Mouse (Mus musculus) spleen, postnatal 10 days (tissue): ENCODE measurements around the gene Fam149a.
"Not testable (repeated sequence)": the region's sequence is repeated elsewhere in the genome, so short reads cannot be mapped to it uniquely, and the experiment has no call there.

Experiments used
- DNase-seq, 2 experiments: peaks; one replicate each; pipeline ENCODE4 v3.0.0; 2021 to 2022; ENCODE audit warnings: low spot score in 2 of 2

Fam149a gene

DNA sequence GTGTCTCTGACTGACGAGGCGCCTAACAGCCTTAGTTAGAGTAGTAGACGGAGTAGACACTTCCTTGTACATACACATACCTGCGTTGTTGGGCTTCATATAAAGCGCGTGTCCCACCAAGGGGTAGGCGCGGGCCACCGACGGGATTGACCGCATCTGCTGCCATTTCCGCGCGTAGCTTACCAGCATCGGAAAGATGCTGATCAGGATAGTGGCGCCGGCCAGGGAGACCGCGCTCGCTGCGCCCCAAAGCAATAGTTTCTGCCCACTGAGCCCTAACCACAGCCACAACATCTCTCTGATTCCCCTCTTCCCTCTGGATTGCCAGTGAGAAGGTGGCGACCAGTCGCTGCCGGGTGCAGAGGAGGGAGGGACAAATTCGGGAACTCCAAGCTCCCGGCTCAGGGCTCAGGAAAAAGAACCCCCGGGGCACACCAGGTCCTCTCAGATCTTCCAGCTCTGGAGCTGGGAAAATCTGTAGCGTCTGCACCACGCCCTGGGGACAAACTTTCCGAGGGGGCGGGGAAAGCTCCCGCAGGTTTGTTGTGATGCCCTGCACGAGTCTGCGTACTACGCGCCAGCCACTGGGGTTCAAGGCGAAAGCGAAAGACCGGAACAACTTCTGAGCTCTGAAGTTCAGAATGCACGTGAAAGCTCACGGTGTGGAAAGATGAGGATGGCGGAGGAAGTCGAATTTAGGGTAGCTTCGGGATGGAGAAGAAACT is 49.2 kb downstream of the Fam149a start, which contains the start of gene Cyp4v3:
Gene Cyp4v3, minus strand, starts transcription at position 532 of the 725 bp plus-strand sequence.
- peak; percentile 23 to 66 for DNase-seq

- DNase-seq: no peak
These were observed 51.2 kb downstream of the Fam149a start for GRCm38 (mm10) chr8:45330856-45331255.

DNA sequence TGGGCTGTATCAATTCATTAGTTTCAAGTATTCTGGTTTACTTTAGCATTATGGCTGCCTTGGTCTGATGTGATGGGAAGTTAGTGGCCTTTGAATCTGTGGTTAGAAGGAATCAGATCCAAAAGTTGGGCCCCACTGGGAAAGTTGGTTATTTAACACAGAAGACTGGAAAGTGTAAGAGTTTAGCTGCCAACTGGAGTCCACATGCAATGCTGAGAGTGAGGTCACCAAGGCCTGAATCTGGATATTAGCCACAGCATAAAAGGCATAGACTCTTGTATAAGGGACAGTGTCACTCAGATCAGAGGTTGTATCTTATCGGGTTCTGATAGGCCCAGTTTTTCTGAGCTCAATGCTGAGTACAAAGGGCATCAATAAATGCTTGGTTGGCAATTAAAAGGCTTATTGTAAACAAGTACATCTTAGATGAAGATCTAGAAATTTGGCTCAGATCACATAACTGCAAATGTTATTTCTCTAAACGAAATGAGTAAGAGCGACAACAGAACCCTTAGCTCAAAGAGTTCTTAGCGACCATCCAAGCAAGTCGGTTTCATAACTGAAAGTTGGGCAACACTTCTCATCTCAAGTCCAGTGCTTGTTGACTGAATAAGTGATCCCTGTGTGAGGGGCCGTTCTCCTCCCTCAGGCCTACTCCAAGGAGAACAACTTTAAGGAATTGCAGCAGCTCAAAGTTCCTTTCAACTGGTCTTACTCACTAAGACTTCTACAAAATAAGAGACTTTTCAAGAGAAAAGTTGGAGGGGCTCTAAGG is 52.7 kb downstream of the Fam149a start:
- no peak for DNase-seq

DNA sequence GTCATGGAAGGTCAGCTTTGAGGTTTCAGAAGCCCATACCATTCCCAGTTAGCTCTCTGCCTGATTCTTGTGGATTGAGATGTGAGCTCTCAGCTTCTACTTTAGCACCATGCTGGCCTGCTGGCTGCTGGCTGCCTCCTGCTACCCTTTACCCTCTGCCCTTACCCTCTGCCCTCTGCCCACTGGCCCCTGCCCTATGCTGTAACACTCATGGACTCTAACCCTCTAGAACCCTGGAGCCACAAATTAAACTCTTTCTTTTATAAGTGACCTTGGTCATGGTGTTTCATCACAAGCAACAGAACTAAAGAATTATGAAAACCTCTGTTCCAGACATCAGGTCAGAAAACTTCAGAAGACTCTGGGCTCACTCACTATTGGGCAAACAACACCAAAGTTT is 55.0 kb downstream of the Fam149a start:
- not testable (repeated sequence) for DNase-seq

DNA sequence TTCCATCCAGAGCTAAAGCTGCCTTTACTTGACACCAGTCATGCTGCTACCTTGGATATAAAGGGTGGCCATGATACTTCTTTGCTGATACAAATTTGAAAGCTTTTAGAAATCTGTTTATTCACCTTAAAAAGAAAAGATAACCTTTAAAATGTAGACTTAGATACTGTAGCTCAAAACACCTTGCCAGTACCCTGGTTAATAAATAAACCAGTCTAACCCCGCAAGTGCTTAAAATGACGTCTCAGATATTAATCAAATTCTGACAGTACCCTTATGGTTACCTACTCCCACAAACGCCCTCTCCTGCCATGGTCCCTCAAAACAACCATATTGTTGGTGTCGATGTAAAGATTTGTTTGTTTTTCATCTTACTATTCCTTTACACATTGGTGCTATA is 57.9 kb downstream of the Fam149a start:
- no peak for DNase-seq

DNA sequence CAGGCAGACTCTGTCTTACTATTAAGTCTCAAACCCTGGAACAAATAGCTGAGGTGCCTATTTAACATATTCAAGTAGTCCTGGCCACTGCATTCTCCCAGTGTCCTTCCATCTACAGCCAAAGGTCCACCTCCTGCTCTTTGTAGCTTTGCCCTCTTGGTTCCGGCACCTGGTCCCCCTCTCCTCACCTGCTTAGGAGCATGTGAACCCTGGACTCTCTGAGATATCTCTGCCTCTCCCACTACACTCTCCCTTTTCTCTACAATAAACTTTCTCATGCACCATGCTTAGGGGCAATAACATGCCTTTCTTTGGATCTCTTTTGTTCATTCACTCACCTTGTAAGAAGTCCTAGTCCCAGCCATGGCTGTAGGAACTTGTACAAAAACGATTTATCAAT is 60.7 kb downstream of the Fam149a start:
- no peak for DNase-seq

DNA sequence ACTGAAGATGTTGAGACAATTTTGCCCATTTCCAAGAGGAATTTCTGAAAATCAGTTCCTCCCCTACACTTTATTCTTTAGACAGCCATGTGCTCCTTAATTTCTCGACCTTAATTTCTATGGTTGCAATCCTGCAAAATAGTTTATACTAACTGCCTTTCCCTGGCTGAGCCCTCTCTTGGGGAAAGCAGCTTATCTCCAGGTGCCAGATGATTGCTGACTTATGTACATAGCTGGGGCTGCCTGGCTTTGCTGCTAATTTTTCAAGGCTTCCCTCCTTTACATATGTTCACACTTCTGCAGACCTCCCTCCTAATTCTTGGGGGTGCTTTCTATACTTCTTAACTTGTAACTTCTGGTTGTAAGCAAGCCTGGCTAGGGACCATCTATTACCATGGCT is 61.2 kb downstream of the Fam149a start:
- no peak for DNase-seq

- DNase-seq: no peak
These were observed 71.1 kb downstream of the Fam149a start for GRCm38 (mm10) chr8:45310967-45311366.

GRCm38 (mm10) chr8:45308366-45308765 is 73.7 kb downstream of the Fam149a start, which contains the start of gene Gm45753:
Gene Gm45753, minus strand, starts transcription at chr8:45308466.
- no peak for DNase-seq

DNA sequence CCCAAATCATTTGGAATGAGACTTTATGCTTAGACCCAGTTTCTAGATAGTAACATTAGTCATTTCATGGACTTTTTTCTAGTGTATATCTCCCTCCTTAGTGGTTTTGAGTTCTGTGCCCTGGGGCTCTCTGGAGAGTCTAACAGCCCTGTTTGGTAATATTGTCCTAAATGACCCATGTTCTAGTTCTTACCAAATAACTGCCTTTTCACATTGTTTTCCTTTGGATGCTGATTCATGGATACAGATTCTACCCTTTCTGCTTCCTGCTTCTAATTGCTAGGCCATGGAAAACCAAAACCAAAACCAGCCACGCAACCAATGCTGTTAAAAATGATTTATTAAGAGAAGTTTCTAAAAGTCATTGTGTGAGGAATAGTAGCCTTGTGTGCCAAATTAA is 76.6 kb downstream of the Fam149a start:
- DNase-seq: no peak

GRCm38 (mm10) chr8:45304354-45304753 is 77.7 kb downstream of the Fam149a start:
- no peak for DNase-seq

DNA sequence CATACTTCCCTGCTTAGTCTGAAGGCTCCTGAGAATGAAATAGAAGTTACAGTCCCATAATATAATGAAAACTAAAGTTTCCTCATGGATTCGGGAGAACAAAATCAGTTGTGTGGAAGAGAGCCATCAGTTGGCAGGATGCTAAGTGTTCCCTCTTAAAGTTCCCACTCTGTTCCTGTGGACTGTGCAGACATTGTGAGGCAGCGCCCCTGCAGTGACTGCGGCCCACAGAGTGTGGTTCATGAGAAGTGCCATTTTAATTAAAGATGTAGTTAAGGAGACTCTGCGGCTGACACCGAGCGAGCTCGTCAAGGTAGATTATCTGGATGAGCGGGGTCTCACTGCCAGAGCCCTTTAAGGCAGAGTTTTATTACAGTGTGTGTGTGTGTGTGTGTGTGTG is 79.7 kb downstream of the Fam149a start:
- no peak for DNase-seq

DNA sequence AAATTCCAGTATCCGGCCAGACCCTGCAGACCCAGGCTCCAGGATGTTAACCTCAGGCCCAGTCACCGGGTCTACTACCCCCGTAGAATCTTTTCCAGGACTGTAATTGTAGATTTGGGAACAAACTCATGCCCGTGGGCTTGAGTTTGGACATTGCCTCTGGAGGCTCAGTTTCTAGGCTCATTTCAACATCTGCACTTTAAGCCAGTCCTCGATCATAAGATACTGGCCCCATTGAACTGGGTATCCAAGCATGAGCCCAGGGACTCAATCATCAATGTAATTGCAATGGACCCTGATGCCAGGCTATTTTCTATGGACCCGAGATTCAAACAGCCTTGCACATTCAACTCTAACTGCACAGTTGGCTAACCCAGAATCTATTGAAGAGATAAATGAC is 86.8 kb downstream of the Fam149a start:
- DNase-seq: no peak

GRCm38 (mm10) chr8:45294687-45295086 is 87.4 kb downstream of the Fam149a start, which contains the start of gene Klkb1:
Gene Klkb1, minus strand, starts transcription at chr8:45294859.
- no peak for DNase-seq

GRCm38 (mm10) chr8:45291790-45292189 is 90.3 kb downstream of the Fam149a start:
- DNase-seq: no peak
